Mouse (Mus musculus): ENCODE data around the gene Fmo3.

Gene Fmo3

GRCm38 (mm10) chr1:162931310-162931875 lies 52.9 kb downstream of the Fmo3 start:
- no peak for DNase-seq (ENCODE audit: low read depth, low spot score)

- no peak for DNase-seq (ENCODE audit: low read depth, low spot score)
Measured at GRCm38 (mm10) chr1:162930631-162931030, 53.7 kb downstream of the Fmo3 start.

GRCm38 (mm10) chr1:162929146-162929545 lies 55.2 kb downstream of the Fmo3 start:
- no peak for DNase-seq (ENCODE audit: low read depth, low spot score)

- DNase-seq (ENCODE audit: low read depth, low spot score) = no peak
Measured at GRCm38 (mm10) chr1:162925121-162925520, 59.2 kb downstream of the Fmo3 start.

- DNase-seq (ENCODE audit: low read depth, low spot score) = no peak
Measured at GRCm38 (mm10) chr1:162916661-162917060, 67.7 kb downstream of the Fmo3 start.

- no peak for DNase-seq (ENCODE audit: low read depth, low spot score)
Measured at GRCm38 (mm10) chr1:162914932-162915556, 69.3 kb downstream of the Fmo3 start.

- DNase-seq (ENCODE audit: low read depth, low spot score) = no peak
Measured at GRCm38 (mm10) chr1:162912085-162912484, 72.2 kb downstream of the Fmo3 start.
